Mouse (Mus musculus) central nervous system, embryonic 18 days (tissue): ENCODE results near the gene Abca4. TPM values are rescaled to one million over a fixed set of nuclear protein-coding genes. Genes with fewer than 3 reads are reported as not detected.

ENCODE experiments used
- polyA plus RNA-seq: library from polyadenylated mRNA; depleted of rRNA; stranded (reverse); fragments of >200 nt; gene quantifications from 2 replicates; pipeline ENCODE4 v1.2.3, GENCODE M21; 2012; rRNA removed

Gene Abca4
- 2.3 and 4.1 TPM in 2 replicates for polyA plus RNA-seq

GRCm38 (mm10) chr3:122043799-122044547, at the start of gene Abca4:
Gene Abca4 (plus strand): TSS chr3:122044443.

Other genes starting within 250 kb of the Abca4 start
- gene Abcd3, start 229.1 kb upstream of the Abca4 start, polyA plus RNA-seq = 23.1 and 24.7 TPM in 2 replicates
- gene Arhgap29, start 91.9 kb upstream of the Abca4 start, polyA plus RNA-seq = 19.8 and 21.9 TPM in 2 replicates
- gene Gclm, start 201.1 kb downstream of the Abca4 start, polyA plus RNA-seq = 28.1 and 29.0 TPM in 2 replicates
- 27.0 and 30.1 TPM in 2 replicates for gene Dnttip2, start 229.9 kb downstream of the Abca4 start, polyA plus RNA-seq
- gene Bcar3, start 249.7 kb downstream of the Abca4 start, polyA plus RNA-seq = 7.5 TPM in 2 replicates